Mouse (Mus musculus): ENCODE data around the gene Ikbkg.
"Not testable (repeated sequence)": the region's sequence is repeated elsewhere in the genome, so short reads cannot be mapped to it uniquely, and the experiment has no call there.

Ikbkg gene

DNA sequence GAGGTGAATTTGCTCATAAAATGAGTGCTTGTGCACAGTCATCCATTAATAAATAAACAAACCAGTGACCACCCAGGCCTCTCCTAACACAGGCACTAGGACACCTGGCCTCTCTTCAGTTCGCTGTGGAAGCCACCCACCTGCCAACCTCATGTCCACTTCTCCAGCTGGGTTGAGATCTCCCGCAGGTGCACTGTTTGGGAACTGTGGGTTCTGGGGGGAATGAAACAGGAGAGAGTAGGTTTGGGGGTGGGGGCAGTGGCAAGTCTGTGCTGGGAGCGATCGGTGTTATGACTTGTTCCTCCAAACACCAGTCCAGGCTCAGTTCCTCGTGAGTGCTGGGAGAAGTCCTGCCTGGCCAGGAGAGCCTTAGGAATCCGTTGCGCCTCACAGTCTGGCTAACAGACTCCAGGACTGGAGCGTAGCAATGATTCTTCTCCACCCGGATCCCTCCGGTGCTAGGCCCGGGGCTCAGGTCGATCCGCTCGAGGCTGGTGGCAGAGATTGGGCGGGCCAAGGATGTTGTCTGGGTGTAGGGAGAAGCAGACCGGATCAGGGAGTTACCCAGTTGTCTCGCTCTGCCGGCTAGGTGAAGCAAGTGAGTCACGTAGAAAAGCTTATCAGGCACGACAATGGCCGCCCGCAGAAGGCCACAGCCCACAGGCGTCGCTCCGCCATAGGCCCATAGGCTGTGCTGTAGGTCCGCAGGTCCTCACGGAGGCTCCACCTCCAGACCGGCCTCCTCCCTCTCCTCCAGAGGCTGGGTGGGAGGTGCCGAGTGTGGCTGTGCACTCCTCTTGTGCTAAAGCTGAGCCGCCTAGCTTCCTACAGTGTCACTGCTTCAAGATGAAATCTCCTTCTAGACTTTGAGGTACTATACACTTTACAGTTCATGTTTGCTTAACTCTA, at the start of gene Ikbkg, which contains the start of gene Fam3a:
TSS of gene Ikbkg (plus strand) at position 756 of the 909 bp plus-strand sequence.
TSS of gene Fam3a (minus strand) at position 738 of the 909 bp plus-strand sequence.
- peak; percentile 85 for DNase-seq (ENCODE audit: low read depth, low spot score)

DNA sequence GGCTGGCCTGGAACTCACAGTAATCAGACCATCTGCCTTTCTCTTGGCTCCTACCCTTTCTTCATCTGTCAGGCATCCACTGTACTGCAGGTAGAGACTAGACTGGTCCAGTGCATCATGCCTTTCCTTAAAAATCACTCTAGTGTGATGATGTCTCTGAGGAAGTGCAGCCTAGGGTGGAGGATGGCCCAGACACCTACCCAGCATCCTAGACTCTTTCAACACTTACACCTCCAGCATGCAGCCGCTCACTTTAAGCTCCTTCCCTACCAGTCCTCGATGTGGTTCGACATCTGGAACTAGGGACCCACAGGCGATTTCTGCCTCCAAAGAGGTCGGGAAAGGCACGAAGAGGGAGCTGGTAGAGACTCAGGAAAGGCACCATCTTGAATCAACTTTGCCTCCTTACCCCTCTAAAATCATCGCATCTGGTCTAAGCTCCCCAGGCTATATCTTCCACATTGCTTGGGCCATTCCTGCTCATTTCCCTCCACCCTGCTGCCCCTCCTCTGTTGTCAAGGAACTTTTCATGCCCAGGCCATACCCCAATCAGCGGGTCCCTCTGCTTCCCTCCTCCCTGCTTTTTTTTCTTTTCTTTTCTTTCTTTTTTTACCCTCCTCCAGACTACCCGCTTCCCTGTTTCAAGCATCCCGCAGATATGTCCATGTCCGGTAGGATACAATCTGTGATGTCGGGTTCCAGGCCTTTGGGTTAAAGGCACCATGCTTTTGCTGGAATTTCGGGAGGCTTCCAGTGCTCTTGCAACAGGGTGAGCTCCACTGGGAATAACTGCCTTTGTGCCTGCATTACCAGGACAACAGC, 40.2 kb upstream of the Ikbkg start:
- no peak for DNase-seq (ENCODE audit: low read depth, low spot score)

DNA sequence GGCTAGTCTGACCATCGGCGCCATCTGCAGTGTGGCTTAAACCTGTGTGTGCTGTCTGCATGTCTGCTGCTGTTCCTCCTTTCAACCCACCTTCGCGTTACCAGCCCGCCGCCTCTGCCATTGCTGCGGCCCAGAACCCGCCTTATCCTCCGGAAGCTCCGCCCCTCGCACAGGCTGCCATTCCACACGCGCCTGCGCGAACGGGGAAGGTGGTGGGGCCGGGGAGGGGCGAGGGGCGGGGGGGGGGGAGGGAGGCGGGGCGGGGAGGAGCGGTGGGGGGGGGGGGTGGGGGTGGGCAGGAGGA, 39.7 kb upstream of the Ikbkg start, which contains the start of gene Lage3:
TSS of gene Lage3 (minus strand) at position 152 of the 304 bp plus-strand sequence.
- peak; percentile 60 for DNase-seq (ENCODE audit: low read depth, low spot score)

DNA sequence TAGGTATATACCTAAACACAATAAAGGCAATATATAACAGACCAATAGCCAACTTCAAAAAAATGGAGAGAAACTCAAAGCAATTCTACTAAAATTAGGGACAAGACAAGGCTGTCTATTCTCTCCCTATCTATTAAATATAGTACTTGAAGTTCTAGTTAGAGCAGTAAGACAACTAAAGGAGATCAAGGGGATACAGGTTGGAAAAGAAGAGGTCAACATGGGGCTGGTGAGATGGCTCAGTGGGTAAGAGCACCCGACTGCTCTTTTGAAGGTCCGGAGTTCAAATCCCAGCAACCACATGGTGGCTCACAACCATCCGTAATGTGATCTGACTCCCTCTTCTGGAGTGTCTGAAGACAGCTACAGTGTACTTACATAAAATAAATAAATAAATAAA, 36.0 kb upstream of the Ikbkg start:
- DNase-seq (ENCODE audit: low read depth, low spot score), result not testable (repeated sequence)

DNA sequence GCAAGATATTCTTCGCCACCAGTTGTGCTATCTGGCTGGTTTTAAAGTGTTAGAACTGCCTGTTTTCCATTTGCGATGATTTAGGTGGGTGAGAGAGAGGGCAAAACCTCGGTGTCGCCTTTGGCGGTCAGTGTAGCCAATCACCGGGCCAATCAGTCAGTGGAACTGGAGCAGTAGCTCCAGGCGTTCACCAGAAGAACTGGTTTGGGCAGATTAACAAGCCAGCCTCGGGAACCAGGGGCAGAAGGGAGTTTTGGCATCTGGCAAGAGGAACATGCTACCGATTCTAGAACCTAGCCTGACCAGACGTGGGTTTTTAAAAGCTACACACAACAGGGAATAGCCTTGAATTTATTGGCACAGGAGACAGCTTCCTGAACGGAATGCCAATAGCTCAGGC, 33.9 kb upstream of the Ikbkg start:
- DNase-seq (ENCODE audit: low read depth, low spot score), result no peak

DNA sequence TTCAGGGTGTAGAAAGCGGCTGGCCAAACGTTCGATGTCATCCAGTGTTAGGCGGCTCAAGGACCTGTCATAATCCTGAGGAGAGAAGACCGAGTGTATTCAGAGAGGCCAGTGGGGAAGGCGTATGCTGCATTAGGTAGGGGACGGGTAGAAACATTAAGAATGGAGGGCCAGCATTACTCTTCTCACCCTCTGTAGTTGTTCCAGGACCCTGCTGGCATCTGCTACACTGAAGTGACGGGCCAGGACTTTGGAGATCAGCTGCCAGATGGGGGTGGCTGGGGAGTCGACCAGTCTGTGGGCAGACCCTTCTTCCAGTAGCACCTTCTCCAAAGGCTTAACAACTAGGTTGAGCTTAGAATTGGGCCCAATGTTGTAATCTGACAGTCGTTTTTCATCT, 25.6 kb upstream of the Ikbkg start:
- DNase-seq (ENCODE audit: low read depth, low spot score), result no peak

DNA sequence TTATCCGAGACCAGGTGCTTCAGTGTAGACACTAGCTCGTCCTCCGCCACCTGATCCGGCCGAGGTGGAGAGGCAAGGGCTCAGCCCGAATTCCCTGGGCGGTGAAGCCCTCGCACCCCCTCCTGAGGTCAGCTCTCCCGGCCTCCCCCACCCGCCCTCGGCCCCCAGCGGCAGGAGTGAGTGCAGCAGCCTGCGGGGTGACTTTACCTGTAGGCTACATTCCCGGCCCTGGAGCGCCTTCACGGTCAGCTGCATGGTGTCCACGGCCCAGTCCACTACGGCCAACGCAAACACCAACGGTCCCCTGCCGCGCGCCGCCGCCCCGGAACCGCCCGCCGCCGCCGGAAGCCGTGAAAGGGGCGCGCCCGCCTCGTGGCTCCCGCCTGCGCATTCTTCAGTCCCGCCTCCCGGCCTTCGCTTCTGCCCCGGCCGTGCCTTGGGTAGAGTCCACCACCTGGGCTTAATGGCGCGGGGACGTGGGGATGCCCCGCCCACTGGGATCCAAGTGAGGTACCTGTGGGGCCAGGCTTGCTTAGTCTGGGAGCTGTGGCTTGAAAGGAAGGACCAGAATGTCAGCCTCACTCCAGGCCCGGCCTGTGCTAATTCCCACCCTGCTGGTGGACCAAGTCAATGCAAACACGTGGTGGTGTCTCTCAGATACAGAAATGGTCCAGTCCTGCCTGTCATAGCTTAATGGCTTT, 24.7 kb upstream of the Ikbkg start:
- peak; percentile 32 for DNase-seq (ENCODE audit: low read depth, low spot score)

DNA sequence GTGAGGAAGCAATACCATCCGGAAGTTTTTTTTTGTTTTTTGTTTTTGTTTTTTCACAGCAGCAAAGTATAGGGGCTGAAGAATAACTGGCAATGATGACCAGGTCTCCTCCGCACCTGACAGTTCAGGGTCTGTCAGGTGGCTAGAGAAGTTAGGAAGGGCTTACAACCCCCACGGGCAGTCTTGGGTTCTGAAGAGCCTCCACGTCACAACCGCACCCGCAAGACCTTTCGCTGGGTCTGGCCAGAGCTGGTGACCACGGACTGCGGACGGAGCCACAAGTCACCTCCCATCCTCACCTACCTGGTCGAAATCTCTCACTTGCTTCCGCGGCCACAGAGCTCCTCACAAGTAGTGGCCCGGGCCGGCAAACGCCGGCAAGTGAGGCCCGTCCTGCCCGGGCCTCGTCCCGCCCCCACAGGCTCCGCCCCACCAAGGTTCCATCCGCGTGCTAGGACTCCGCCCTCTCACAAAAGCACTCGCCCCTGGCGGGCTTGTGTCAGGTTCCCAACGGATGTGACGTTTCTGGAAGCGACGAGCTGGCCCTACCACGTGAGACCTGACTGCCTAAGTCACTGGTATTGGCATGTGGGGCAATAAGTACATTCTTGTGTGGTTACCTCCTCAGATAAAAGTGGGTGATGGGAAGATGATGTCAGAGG, 20.1 kb upstream of the Ikbkg start, which contains the start of the genes Ubl4a and Slc10a3:
TSS of gene Ubl4a (minus strand) at position 331 of the 662 bp plus-strand sequence.
TSS of gene Slc10a3 (minus strand) at position 462 of the 662 bp plus-strand sequence.
- peak; percentile 86 for DNase-seq (ENCODE audit: low read depth, low spot score)

DNA sequence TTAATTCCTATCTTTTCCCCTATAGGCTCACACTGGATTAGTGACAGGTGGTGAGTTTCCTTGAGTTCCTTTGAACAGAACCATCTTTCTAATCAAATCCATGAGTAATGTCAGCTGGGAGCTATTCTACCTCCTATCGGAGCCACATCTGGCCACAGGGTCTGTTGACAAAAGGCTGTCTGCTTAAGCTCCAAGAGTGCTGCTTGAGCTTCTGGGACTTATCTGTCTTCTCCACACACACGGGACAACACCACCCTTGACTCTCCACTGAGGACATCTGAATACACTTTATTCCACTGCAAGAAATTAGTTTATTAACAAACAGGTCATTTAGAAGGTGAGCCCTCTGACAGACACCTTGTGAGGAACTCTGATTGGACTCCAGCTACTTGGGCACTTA, 8.6 kb upstream of the Ikbkg start:
- no peak for DNase-seq (ENCODE audit: low read depth, low spot score)

DNA sequence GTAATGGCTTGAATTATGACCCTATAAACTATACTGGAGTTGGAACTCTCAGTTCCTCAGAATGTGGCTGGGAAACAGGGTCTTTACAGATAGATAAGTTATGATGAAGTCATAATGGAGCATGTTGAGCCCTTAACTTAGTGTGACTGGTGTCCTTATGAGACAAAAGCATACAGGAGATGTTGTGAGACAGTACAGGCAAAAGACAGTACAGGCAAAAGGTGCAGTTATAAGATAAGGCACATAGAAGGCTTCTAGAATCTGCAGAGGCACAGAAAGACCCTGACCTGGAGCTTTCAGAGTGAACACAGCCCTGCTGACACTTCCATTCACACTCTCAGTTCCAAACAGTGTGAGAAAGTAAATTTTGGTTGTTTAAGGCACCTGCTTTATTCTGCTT, 4.9 kb upstream of the Ikbkg start:
- no peak for DNase-seq (ENCODE audit: low read depth, low spot score)

DNA sequence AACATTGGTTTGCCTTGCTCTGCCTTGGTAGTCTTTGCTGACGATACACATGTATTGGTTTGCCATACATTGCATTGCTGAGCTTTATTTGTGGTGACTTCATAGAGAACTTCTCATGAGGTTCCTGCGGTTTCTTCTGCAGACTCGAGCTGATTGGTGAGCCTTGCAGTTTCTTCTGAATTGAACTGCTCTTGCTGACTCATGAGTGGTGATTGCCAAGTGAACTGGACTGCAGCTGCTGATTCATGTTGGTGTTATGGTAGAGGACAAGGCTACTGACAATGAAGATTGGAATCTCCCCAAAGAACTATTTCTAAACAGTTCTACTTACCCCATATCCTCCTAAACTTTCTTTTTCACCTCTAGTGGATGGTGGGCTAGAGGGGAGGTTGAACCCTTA, 7.0 kb downstream of the Ikbkg start:
- DNase-seq (ENCODE audit: low read depth, low spot score), result no peak

DNA sequence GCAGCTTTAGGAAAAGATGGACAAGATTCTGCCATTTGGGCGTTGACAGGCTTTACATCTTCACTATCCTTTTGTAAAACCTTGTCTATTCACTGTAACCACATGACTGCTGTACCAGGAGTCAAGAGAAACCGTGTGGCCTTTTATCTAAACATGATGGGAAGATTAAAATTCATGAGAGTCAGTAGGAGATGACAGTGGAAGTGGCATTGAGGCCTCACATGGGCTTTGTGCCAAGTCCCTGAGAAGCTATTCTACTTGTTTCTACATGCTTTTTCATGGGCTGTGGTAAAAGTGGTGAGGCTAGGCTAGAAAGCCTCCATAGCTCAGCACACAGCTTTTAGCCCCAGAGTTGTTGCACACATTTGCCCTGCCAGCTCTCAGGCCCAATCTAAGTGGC, 15.2 kb downstream of the Ikbkg start:
- no peak for DNase-seq (ENCODE audit: low read depth, low spot score)

DNA sequence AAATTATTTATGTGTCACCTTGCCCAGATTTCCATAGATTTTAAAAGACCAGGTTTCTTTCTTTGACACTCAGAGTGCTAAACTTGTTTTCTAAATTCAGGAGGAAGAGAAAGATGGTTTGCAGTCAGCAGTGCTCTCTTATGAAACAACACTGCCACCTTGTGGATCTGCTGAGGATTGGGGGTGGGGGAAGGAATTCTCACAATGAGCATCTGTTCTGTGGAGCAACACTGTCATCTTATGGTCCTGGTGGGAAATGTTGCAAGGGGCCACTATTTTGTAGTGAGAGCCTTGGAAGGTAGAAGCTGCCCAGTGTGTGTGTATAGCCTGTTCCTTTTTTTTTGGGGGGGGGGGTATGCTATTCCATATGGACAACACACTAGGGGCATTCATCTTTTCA, 20.3 kb downstream of the Ikbkg start:
- peak; percentile 78 for DNase-seq (ENCODE audit: low read depth, low spot score)

DNA sequence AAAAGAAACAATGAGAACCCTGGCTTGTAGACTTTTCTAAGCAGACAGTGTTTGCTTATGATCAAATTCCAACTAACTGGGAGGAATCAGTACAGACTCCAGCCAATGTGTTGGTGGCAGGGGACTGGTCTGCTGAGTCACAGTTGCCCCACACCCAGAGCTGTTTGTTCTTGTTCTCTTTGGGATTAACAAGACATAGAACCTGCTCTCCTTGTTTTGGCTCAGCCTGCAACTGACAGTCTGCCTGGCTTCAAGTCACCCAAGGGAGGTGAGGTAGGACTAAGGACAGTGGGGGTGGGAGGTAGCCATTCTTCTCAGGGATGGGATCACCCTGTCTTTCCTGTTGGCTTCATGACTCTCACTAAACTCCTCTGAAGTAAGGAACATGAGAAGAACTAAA, 31.4 kb downstream of the Ikbkg start:
- no peak for DNase-seq (ENCODE audit: low read depth, low spot score)

DNA sequence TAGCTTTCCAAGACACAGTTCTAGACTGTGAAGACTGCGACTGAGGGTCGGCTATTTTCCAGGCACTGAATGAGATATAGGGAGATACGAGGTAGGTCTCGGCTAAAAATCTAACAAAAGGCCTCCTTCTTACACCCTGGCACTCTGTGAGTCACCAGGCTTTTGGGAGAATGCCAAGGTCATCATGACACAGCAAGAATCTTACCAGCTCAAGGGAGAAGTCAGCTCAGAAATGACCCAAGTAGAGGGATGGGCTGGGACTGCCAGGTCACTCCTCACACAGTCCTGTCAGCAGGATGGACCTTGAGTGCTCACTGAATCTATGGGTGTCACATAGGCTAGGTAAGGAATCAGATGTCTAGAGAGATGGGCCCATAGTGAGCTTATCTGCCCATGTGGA, 32.1 kb downstream of the Ikbkg start:
- DNase-seq (ENCODE audit: low read depth, low spot score), result no peak

DNA sequence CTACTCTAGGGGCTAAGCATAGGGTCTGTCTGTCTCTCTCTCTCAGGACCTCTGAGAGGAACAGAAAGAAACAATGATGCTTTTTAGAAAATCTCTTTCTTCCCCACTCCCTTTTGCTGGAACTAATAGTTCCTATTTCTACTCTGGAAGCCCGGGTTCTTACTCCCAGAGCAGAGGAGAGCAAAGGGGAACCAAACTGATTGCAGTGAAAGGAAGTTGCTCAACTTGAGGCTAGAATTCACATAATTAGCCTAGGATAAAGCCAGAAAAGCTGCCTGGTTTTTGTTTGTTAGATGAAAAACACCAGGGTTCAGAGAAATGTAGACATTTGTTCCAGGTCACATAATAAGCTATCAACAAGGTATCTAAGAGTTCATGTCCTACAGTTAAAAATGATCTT, 33.2 kb downstream of the Ikbkg start:
- no peak for DNase-seq (ENCODE audit: low read depth, low spot score)

DNA sequence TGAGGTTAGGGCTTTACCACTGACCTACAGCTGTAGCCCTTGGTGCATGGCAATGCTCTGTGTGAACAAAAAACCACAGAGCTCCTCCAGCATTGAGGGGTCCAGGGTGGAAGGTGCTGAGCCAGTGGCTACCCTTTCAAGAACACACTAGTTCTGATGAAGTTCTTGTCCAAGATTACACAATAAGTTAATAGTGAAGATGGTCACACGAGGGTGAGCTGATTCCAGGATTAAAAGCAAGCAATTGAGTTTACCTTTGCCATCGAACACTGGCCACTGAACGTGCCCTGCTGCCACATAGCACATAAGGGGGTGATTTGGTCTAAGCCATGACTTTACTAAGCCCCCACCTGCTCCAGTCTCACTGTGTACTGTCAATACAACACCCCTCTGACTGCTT, 34.0 kb downstream of the Ikbkg start:
- DNase-seq (ENCODE audit: low read depth, low spot score), result no peak

DNA sequence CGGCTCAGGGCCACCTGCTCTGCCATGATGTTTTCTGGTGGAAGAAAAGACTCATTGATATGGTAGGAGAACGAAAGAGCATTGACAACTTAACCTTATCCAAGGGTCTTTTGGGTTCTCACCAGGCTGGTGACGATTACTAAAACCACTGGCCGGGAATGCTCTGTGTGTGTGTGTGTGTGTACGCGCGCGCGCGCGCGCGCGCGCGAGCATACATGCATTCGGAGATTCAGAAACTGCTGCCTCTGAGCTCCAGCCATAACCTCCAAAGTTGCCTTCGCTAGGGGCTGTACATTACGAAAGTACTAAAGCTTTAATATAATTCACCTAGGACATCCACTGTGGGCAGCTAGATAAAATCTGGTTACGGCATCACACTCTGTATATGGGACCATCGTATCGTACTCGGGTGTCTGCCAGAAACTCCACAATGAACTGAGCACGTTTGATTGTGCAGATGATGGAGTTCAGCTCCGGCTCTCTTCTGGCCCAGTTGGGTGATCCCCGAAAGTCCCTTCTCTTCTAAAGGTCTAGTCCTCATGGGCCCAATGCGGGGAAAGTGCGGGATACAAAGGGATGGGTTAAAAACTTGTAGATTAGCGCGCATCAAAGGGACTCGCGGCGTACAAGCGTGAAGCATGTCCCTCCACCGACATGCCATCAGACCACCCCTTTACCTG, 35.2 kb downstream of the Ikbkg start:
- DNase-seq (ENCODE audit: low read depth, low spot score), result peak; percentile 7

DNA sequence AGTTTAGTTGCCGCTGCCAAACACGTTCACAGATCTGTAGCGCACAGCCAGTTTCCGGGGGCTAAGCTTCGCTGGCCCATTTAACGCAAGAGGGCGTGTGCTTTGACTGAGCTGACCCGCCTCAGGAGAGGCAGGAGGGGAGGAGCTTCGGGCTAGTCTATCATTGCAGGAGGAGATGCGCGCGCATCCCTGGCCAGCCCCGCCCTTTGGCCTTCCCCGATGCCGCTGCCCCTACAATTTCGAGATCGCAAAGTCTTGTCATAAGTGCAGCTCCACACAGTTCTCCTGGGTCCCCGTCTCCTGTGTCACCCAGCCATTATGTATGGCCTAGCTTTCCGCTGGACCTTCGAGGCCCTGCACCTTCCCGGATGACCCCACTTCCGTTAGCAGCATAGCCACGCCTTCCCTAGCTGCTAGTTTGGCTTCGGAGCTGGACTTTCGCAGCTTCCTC, 35.8 kb downstream of the Ikbkg start, which contains the start of gene G6pdx:
TSS of gene G6pdx (minus strand) at position 369 of the 451 bp plus-strand sequence.
- peak; percentile 81 for DNase-seq (ENCODE audit: low read depth, low spot score)

DNA sequence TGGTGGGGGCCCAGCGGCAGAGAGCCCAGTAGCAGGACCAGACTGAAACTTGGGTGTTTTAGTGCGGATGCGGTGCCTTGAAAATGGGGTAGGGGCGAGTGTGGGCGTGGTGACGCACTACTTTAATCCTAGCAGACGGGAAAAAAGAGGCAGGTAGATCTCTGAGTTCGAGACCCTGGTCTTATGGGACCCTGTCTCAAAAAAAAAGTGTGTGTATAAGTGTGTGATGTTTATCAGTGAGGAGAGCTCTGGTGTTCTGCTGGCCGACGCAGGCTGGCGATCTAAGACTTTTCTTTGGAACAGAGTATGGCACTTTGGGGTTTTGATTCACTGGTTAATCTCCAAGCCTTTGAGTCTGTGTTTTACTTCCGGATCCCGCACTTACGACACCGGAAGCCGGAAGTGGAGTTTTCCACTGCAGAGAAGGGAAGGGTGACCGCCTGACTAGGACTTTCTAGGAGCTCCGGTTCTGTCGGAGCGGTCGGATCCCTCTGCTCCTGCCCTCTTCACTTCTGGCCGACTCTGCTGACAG, 36.3 kb downstream of the Ikbkg start:
- DNase-seq (ENCODE audit: low read depth, low spot score), result peak; percentile 77

Data from forelimb bud, embryonic 11.5 days (tissue).